Mouse (Mus musculus) liver, embryonic 12.5 days (tissue): ENCODE results near the gene Treml1. TPM values are rescaled to one million over a fixed set of nuclear protein-coding genes. Genes with fewer than 3 reads are reported as not detected.
"Not testable (repeated sequence)": the region's sequence is repeated elsewhere in the genome, so short reads cannot be mapped to it uniquely, and the experiment has no call there.

Source experiments
- ATAC-seq: fragments of 200-750 bp; cut with Nextera tagmentation; 2 replicates; pipeline ENCODE4 v1.8.0; 2017; ENCODE audit warnings: moderate number of reproducible peaks, mild to moderate bottlenecking, moderate library complexity
- H3K27ac ChIP-seq: fragments of 300-500 bp; sonication (generic); 2 replicates; pipeline ENCODE4 v1.5.1; 2016; ENCODE audit warnings: mild to moderate bottlenecking
- H3K27me3 ChIP-seq: fragments of 300-500 bp; sonication (generic); replicated peaks from 2 replicates; pipeline ENCODE4 v1.6.1; 2016; ENCODE audit warnings: mild to moderate bottlenecking, moderate library complexity
- H3K36me3 ChIP-seq: fragments of 300-500 bp; sonication (generic); 2 replicates; pipeline ENCODE4 v1.6.1; 2016; ENCODE audit warnings: mild to moderate bottlenecking, moderate library complexity
- H3K4me1 ChIP-seq: fragments of 300-500 bp; sonication (generic); 2 replicates; pipeline ENCODE4 v1.6.1; 2016
- H3K4me2 ChIP-seq: fragments of 300-500 bp; sonication (generic); 2 replicates; pipeline ENCODE4 v1.6.1; 2016; ENCODE audit warnings: mild to moderate bottlenecking, moderate library complexity
- H3K4me3 ChIP-seq: fragments of 300-500 bp; sonication (generic); 2 replicates; pipeline ENCODE4 v1.5.1; 2016; ENCODE audit warnings: mild to moderate bottlenecking, moderate library complexity
- H3K9ac ChIP-seq: fragments of 300-500 bp; sonication (generic); 2 replicates; pipeline ENCODE4 v1.6.1; 2016; ENCODE audit warnings: mild to moderate bottlenecking, moderate library complexity
- H3K9me3 ChIP-seq: fragments of 300-500 bp; sonication (generic); replicated peaks from 2 replicates; pipeline ENCODE4 v1.6.1; 2016; ENCODE audit warnings: mild to moderate bottlenecking, moderate library complexity
- WGBS: fragments of 180-500 bp; shearing (Covaris S2); methylation state at CpG from one replicate; pipeline ENCODE4 v1.1.7; 2016; ENCODE audit not compliant: insufficient replicate concordance; 5-methylcytosine and 5-hydroxymethylcytosine counted together
- polyA plus RNA-seq: library from polyadenylated mRNA; unstranded; fragments of >200 nt; fragmentation: Nextera tagmentation; extraction: Ambion mirVana; gene quantifications from 2 replicates; pipeline ENCODE4 v1.2.1, GENCODE M21; 2016

Gene Treml1
- 29.4 and 36.2 TPM in 2 replicates for polyA plus RNA-seq

- H3K27me3 ChIP-seq: no peaks in the 10 kb centered on the region
- ATAC-seq: no peak
- peak within 1 kb of the TSS; percentile 79 for H3K27ac ChIP-seq
- peak within 1 kb of the TSS; percentile 23 for H3K4me3 ChIP-seq
- peak within 1 kb of the TSS; percentile 56 for H3K4me2 ChIP-seq
- H3K9ac ChIP-seq: peak within 1 kb of the TSS; percentile 34; the same call in 1 of the 2 replicates
- WGBS: 38% methylated on average over 7 of the region's 7 CpGs
- H3K4me1 ChIP-seq: peaks cover 54% of the 10 kb centered on the region
- H3K9me3 ChIP-seq: no peaks in the 10 kb centered on the region
- no peaks in the 10 kb centered on the region for H3K36me3 ChIP-seq
Observed at GRCm38 (mm10) chr17:48359616-48360015, at the start of gene Treml1. Gene Treml1 (plus strand): TSS chr17:48359916.

GRCm38 (mm10) chr17:48312124-48312523, 47.6 kb upstream of the Treml1 start:
- no peaks in the 10 kb centered on the region for H3K4me1 ChIP-seq
- no peak overlapping the region for H3K27ac ChIP-seq
- WGBS: 50% methylated on average over 2 of the region's 2 CpGs
- H3K9me3 ChIP-seq: no peaks in the 10 kb centered on the region
- peaks cover 26% of the 10 kb centered on the region for H3K36me3 ChIP-seq
- H3K4me3 ChIP-seq: no peak overlapping the region
- no peak overlapping the region for H3K4me2 ChIP-seq
- H3K9ac ChIP-seq: no peak overlapping the region
- no peak for ATAC-seq
- H3K27me3 ChIP-seq: no peaks in the 10 kb centered on the region

GRCm38 (mm10) chr17:48315905-48316579, 43.7 kb upstream of the Treml1 start, which contains the start of gene B430306N03Rik:
Gene B430306N03Rik (plus strand): TSS chr17:48316141.
- WGBS: 48% methylated on average over 3 of the region's 3 CpGs
- not testable (repeated sequence) for H3K9me3 ChIP-seq, H3K9ac ChIP-seq, H3K27ac ChIP-seq, H3K4me2 ChIP-seq, H3K27me3 ChIP-seq, H3K36me3 ChIP-seq, ATAC-seq, H3K4me3 ChIP-seq
- peaks cover 14% of the 10 kb centered on the region for H3K4me1 ChIP-seq

GRCm38 (mm10) chr17:48318686-48319085, 41.0 kb upstream of the Treml1 start:
- 84% methylated on average over 1 of the region's 1 CpGs for WGBS
- ATAC-seq: no peak
- no peaks in the 10 kb centered on the region for H3K27me3 ChIP-seq
- H3K36me3 ChIP-seq: no peaks in the 10 kb centered on the region
- H3K4me2 ChIP-seq: no peak overlapping the region
- no peak overlapping the region for H3K9ac ChIP-seq
- H3K4me3 ChIP-seq: no peak overlapping the region
- no peaks in the 10 kb centered on the region for H3K9me3 ChIP-seq
- H3K27ac ChIP-seq: no peak overlapping the region
- peaks cover 40% of the 10 kb centered on the region for H3K4me1 ChIP-seq

GRCm38 (mm10) chr17:48321279-48321678, 38.4 kb upstream of the Treml1 start:
- ATAC-seq: peak; percentile 56; the same call in 1 of the 2 replicates
- H3K27ac ChIP-seq: no peak overlapping the region
- no peaks in the 10 kb centered on the region for H3K36me3 ChIP-seq
- H3K27me3 ChIP-seq: peaks cover 3% of the 10 kb centered on the region; the same call in 1 of the 2 replicates
- 47% methylated on average over 2 of the region's 2 CpGs for WGBS
- H3K9ac ChIP-seq: no peak overlapping the region
- no peak overlapping the region for H3K4me3 ChIP-seq
- no peaks in the 10 kb centered on the region for H3K9me3 ChIP-seq
- peaks cover 59% of the 10 kb centered on the region for H3K4me1 ChIP-seq
- no peak overlapping the region for H3K4me2 ChIP-seq

- WGBS: 46% methylated on average over 3 of the region's 3 CpGs
- H3K9ac ChIP-seq: no peak overlapping the region
- H3K27me3 ChIP-seq: peaks cover 9% of the 10 kb centered on the region; the same call in 1 of the 2 replicates
Observed at GRCm38 (mm10) chr17:48323236-48323635, 36.5 kb upstream of the Treml1 start.

GRCm38 (mm10) chr17:48324258-48324657, 35.5 kb upstream of the Treml1 start:
- Histone ChIP-seq H3K27me3 (peaks cover 9% of the 10 kb centered on the region; the same call in 1 of the 2 replicates), H3K4me3 (no peak overlapping the region), H3K36me3 (no peaks in the 10 kb centered on the region), H3K9me3 (no peaks in the 10 kb centered on the region), H3K27ac (0 out of 2 replicates have a peak overlapping the region, but pooled peaks have one; percentile 5), H3K4me2 (no peak overlapping the region), H3K4me1 (peaks cover 59% of the 10 kb centered on the region), H3K9ac (no peak overlapping the region)
- ATAC-seq: no peak
- WGBS: 39% methylated on average over 5 of the region's 5 CpGs

More at GRCm38 (mm10) chr17:48323236-48323635, 36.5 kb upstream of the Treml1 start:
- Histone ChIP-seq H3K4me1 (peaks cover 59% of the 10 kb centered on the region), H3K36me3 (no peaks in the 10 kb centered on the region), H3K4me2 (no peak overlapping the region), H3K27ac (no peak overlapping the region), H3K4me3 (no peak overlapping the region), H3K9me3 (no peaks in the 10 kb centered on the region)
- no peak for ATAC-seq

- WGBS: 83% methylated on average over 6 of the region's 6 CpGs
- Histone ChIP-seq H3K9me3 (no peaks in the 10 kb centered on the region), H3K36me3 (no peaks in the 10 kb centered on the region), H3K27ac (no peak overlapping the region), H3K27me3 (peaks cover 9% of the 10 kb centered on the region; the same call in 1 of the 2 replicates), H3K9ac (no peak overlapping the region; the same call in 1 of the 2 replicates), H3K4me1 (peaks cover 54% of the 10 kb centered on the region), H3K4me3 (no peak overlapping the region), H3K4me2 (no peak overlapping the region)
- no peak for ATAC-seq
Observed at GRCm38 (mm10) chr17:48325093-48325492, 34.6 kb upstream of the Treml1 start.

GRCm38 (mm10) chr17:48325638-48326037, 34.1 kb upstream of the Treml1 start:
- Histone ChIP-seq H3K4me1 (peaks cover 49% of the 10 kb centered on the region), H3K36me3 (no peaks in the 10 kb centered on the region), H3K27me3 (peaks cover 9% of the 10 kb centered on the region; the same call in 1 of the 2 replicates), H3K9me3 (no peaks in the 10 kb centered on the region), H3K4me2 (no peak overlapping the region), H3K9ac (no peak overlapping the region), H3K4me3 (no peak overlapping the region), H3K27ac (no peak overlapping the region)
- WGBS: 75% methylated on average over 11 of the region's 11 CpGs
- no peak for ATAC-seq

GRCm38 (mm10) chr17:48326656-48327055, 33.1 kb upstream of the Treml1 start:
- Histone ChIP-seq H3K27me3 (peaks cover 9% of the 10 kb centered on the region; the same call in 1 of the 2 replicates), H3K4me1 (peaks cover 39% of the 10 kb centered on the region), H3K9ac (no peak overlapping the region), H3K4me2 (no peak overlapping the region), H3K36me3 (no peaks in the 10 kb centered on the region), H3K9me3 (no peaks in the 10 kb centered on the region), H3K27ac (no peak overlapping the region), H3K4me3 (no peak overlapping the region)
- 66% methylated on average over 4 of the region's 4 CpGs for WGBS
- ATAC-seq: no peak

- 0 out of 2 replicates have a peak, but pooled peaks cover 6% of the 10 kb centered on the region for H3K27me3 ChIP-seq
Observed at GRCm38 (mm10) chr17:48332524-48332923, 27.2 kb upstream of the Treml1 start.

GRCm38 (mm10) chr17:48334186-48334585, 25.5 kb upstream of the Treml1 start:
- Histone ChIP-seq H3K27me3 (no peaks in the 10 kb centered on the region), H3K9me3 (no peaks in the 10 kb centered on the region), H3K4me1 (no peaks in the 10 kb centered on the region), H3K36me3 (no peaks in the 10 kb centered on the region), H3K9ac (no peak overlapping the region), H3K4me2 (no peak overlapping the region), H3K4me3 (no peak overlapping the region), H3K27ac (no peak overlapping the region)
- 80% methylated on average over 4 of the region's 4 CpGs for WGBS
- no peak for ATAC-seq

More at GRCm38 (mm10) chr17:48332524-48332923, 27.2 kb upstream of the Treml1 start:
- Histone ChIP-seq H3K9me3 (no peaks in the 10 kb centered on the region), H3K9ac (no peak overlapping the region), H3K36me3 (no peaks in the 10 kb centered on the region), H3K27ac (no peak overlapping the region), H3K4me1 (no peaks in the 10 kb centered on the region), H3K4me3 (no peak overlapping the region), H3K4me2 (no peak overlapping the region)
- no peak for ATAC-seq
- 72% methylated on average over 2 of the region's 2 CpGs for WGBS
